Mouse (Mus musculus): ENCODE results near the gene Arx.
A peak's percentile ranks its signal among the peaks of the same experiment; 100 is the strongest.

Arx gene

GRCm38 (mm10) chrX:93286291-93286893 is at the start of gene Arx:
TSS of gene Arx (plus strand) at chrX:93286445.
- DNase-seq (ENCODE audit: low spot score) = peak; percentile 84

GRCm38 (mm10) chrX:93251329-93251728 is 34.9 kb upstream of the Arx start:
- DNase-seq (ENCODE audit: low spot score) = no peak

- no peak for DNase-seq (ENCODE audit: low spot score)
These were observed 10.6 kb upstream of the Arx start for GRCm38 (mm10) chrX:93275689-93276088.

GRCm38 (mm10) chrX:93279940-93280339 is 6.3 kb upstream of the Arx start:
- DNase-seq (ENCODE audit: low spot score) = peak; percentile 6

GRCm38 (mm10) chrX:93281028-93281723 is 5.1 kb upstream of the Arx start:
- peak; percentile 71 for DNase-seq (ENCODE audit: low spot score)

GRCm38 (mm10) chrX:93281756-93282155 is 4.5 kb upstream of the Arx start:
- peak; percentile 15 for DNase-seq (ENCODE audit: low spot score)

GRCm38 (mm10) chrX:93285091-93285490 is 1.2 kb upstream of the Arx start:
- DNase-seq (ENCODE audit: low spot score) = peak; percentile 16

GRCm38 (mm10) chrX:93288339-93288738 is 2.1 kb downstream of the Arx start:
- peak; percentile 9 for DNase-seq (ENCODE audit: low spot score)

- peak; percentile 15 for DNase-seq (ENCODE audit: low spot score)
These were observed 2.8 kb downstream of the Arx start for GRCm38 (mm10) chrX:93289076-93289475.

GRCm38 (mm10) chrX:93289851-93290380 is 3.7 kb downstream of the Arx start:
- DNase-seq (ENCODE audit: low spot score) = peak; percentile 30

GRCm38 (mm10) chrX:93292031-93292430 is 5.8 kb downstream of the Arx start:
- peak; percentile 13 for DNase-seq (ENCODE audit: low spot score)

- peak; percentile 31 for DNase-seq (ENCODE audit: low spot score)
These were observed 8.7 kb downstream of the Arx start for GRCm38 (mm10) chrX:93294736-93295490.

GRCm38 (mm10) chrX:93295819-93296218 is 9.6 kb downstream of the Arx start:
- peak; percentile 25 for DNase-seq (ENCODE audit: low spot score)

- DNase-seq (ENCODE audit: low spot score) = peak; percentile 37
These were observed 10.8 kb downstream of the Arx start for GRCm38 (mm10) chrX:93297001-93297441.

GRCm38 (mm10) chrX:93299046-93299626 is 12.9 kb downstream of the Arx start:
- DNase-seq (ENCODE audit: low spot score) = peak; percentile 9

GRCm38 (mm10) chrX:93299771-93300170 is 13.5 kb downstream of the Arx start:
- no peak for DNase-seq (ENCODE audit: low spot score)

- DNase-seq (ENCODE audit: low spot score) = peak; percentile 18
These were observed 14.1 kb downstream of the Arx start for GRCm38 (mm10) chrX:93300183-93300815.

- DNase-seq (ENCODE audit: low spot score) = peak; percentile 18
These were observed 15.6 kb downstream of the Arx start for GRCm38 (mm10) chrX:93301798-93302197.

GRCm38 (mm10) chrX:93305780-93306179 is 19.5 kb downstream of the Arx start:
- DNase-seq (ENCODE audit: low spot score) = no peak

GRCm38 (mm10) chrX:93317577-93317976 is 31.3 kb downstream of the Arx start:
- DNase-seq (ENCODE audit: low spot score) = no peak

GRCm38 (mm10) chrX:93319979-93320378 is 33.7 kb downstream of the Arx start:
- DNase-seq (ENCODE audit: low spot score) = no peak

GRCm38 (mm10) chrX:93321336-93321735 is 35.1 kb downstream of the Arx start:
- no peak for DNase-seq (ENCODE audit: low spot score)
